Mouse (Mus musculus): ENCODE data around the gene Crispld2. TPM values are rescaled to one million over a fixed set of nuclear protein-coding genes. Genes with fewer than 3 reads are reported as not detected.

Crispld2 gene
- 10 to 100 TPM; 15.5 to 19.5 TPM for total RNA-seq (2021)
- polyA plus RNA-seq (2012; rRNA removed), result 17.6 and 20.4 TPM in 2 replicates
- long read RNA-seq, full-length matches to known transcripts, result 8 of 10 reads
- long read RNA-seq, partial matches to known transcripts, result 2 of 10 reads
- long read RNA-seq, other reads (novel, unspliced or antisense), result 0 of 10 reads

DNA sequence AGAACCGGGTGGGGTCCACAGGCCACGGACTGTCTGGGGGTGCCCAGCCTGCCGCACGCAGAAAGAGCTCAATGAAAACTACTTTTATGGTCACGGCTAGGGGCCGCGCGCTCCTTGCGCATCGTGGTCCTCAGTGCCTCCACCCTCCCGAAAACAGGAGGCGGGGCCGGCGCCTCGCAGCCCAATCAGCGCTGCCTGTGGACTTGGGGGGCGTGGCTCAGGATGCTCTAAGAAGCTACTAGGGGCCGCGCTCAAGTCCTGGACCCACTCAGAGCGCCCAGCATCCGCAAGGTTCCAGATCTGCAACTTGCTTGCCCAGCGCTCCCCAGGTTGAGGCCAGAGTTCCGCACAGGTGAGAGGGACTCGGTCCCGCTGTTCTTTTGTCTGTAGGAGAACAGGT is at the start of gene Crispld2:
TSS of gene Crispld2 (plus strand) at position 190 of the 400 bp plus-strand sequence.
- peak; percentile 64 for DNase-seq

DNA sequence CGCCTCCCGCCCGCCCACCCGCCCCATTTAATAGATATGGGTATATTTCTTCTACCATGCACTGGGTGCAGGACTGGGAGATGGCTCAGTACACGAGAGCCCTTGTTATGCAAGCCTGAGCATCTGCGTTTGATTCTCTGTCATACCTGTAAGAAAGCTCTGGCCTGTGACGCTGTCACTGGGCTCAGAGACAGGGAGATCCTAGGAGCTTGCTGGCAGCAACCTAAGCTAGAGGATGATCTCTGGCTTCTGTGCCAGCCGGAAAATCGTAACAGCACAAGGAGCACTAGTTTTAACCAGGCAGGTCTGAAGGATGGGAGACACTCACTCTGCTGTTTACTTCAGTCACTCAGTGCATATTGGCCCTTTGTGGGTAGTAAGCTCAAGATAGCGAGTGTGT is 48.6 kb upstream of the Crispld2 start:
- DNase-seq, result no peak

DNA sequence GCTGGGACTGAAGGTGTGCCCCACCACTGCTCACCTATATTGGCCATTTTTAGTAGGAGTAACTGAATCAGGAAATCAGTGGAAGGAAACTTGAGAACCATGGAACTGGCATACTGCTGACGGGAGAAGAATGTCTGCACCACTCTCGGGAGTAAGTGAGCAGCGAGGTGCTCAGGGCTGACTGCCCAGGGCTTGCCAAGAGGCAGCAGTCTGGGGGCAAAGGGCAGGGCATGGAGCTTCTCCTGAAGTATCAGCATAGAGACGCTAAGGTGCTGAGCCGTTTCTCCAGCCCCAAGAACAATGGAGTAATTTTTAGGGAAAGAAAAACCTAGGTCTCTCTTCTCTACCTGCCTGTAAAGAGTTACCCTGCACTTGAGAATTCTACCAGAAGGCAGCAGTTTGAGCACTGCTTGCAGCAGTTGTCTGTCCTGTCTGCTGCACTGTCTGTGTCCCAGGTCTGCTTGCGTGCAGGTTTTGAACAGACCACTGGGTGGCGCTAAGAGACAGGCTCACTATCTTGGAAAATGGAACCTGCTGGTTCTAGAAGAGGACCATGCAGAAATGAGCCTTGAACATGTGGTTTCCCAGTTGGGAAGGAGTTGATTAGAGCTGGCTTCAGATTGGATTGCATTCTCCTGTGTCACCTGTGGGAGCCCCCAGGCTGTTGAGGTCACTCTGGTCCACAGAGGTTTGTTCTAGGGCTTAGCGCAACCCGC is 48.0 kb upstream of the Crispld2 start:
- DNase-seq, result peak; percentile 70

DNA sequence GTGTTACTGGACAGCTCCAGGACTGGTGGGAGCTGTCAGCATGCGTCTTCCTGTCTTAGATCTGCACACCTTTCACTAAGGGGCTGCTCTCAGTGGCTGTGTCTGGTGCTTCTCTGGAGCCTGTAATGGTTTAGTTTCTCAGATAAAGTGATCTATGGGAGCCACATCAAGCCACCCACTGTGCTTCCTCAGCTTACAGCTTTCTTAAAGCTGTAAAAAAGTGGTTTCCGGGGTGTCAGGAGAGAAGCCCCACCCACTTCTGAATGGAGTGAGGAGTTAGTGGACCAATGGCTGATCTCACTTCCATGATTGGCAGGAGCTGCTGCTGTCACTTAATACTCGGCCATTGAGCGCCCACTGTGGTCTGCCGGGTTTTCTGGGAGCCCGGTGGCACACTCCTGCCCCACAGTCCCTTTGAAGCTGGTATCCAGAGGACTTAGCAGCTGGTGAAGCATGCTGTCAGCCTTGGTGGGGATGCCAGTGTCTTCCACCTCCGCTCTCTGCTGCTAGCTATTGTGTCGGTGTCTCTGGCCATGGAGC is 45.8 kb upstream of the Crispld2 start:
- DNase-seq, result no peak

DNA sequence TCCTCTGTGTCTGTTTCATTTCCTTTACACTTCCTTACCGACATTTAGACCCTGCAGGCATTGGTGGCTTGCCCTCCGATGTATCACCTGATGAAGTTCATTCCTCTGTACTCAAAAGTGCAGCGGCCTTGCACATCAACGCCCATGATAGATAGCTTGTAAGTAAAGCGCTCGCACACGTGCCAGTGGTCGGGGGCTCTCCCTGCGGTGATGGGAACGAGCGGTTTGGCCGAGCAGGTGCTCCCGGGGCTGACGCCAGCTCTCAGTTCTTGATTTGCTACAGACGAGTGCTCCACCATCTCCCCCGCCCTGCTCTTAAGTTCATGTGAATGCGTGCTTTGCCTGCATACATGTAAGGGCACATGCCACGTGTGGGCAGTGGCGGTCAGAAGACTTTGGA is 44.6 kb upstream of the Crispld2 start:
- DNase-seq, result no peak

DNA sequence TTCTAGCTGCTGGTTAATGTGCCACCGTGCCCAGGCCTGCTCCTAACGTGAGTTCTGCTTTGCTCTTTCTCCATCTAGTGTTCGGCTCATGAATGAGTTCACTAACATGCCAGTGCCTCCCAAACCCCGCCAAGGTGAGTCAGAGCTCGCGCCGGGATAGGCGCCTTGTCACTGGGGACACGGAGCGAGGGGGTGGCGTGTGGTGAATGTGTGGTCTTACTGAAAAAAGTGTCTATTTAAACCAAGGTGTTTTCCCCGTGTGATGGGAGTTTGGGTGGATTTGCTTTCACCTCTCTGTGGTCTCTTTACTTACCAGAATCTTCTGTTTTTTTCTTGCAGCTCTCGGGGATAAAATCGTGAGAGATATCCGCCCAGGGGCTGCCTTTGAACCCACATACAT is 43.9 kb upstream of the Crispld2 start:
- DNase-seq, result peak; percentile 76

DNA sequence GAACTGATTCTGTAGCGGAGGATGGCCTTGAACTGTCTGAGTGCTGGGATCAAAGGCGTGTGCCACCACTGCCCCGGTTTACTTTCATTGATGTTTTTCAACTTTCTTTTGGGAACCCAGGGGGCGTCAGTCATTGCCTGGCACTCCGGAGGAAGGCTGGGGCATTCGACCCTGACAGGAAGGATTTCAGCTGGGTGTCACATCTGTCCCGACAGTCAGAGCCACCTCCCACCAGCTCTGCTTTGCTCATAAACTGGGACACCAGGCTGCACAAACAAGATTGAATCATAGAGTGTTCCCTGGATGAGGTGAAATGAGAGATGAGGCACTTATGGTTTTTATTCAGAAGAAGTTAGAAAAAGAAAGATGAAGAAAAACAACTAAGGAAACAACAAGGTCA is 40.0 kb upstream of the Crispld2 start:
- DNase-seq, result peak; percentile 40

DNA sequence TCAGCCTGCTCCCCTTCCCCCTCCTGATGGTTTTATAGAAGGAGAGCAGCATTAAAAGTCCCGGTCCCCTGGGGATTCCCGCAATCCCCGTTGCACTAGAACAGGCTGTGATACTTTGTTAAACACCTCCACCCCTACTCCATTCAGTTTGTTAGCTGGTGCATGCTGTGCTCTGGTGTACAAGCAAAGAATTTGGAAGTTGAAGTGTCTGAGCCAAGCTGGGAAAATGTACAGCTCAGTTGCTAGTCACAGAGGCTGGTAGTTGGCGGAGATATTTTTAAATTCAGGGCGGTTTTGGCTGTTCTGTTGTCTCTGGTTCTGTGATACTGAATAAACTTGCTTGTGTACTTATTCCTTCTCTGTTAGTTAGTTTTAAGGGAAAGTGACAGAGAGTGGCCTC is 39.5 kb upstream of the Crispld2 start:
- no peak for DNase-seq

DNA sequence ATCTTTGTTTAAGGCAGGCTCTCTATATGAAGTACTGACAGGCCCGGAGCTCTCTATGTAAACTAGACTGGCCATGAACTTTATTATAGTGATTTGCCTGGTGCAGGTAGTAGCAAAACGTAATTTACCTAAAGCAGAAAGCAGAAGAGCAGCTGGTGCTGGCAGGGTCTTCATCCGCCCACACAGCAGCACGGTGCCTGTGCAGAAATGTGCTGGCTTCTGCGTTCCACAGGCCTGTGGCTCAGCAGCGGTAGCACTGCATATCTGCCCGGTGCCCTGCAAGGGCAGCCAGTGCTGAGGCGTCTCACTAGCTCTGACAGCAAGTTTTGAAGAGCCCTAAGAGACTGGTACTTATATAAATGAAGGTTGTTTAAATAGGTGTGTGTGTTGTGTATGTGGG is 36.9 kb upstream of the Crispld2 start:
- no peak for DNase-seq

DNA sequence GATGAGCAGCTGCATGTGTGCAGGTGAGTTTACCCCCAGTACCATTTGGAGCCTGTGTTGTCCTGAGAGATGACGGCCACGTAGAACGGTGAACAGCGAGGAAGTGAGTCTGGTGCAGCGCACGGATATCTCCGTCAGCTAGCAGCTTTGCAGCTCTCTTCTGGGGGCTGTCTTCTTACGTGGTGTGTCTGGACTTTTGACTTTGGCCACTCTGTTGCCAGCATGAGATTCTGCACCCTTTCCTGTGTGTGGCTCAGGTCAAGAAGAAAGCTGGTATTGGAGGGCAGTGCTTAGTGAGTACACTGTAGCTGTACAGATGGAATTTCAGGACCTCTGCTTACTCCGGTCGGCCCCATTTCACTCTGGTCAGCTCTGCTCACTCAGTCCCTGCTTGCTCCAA is 34.2 kb upstream of the Crispld2 start:
- no peak for DNase-seq

DNA sequence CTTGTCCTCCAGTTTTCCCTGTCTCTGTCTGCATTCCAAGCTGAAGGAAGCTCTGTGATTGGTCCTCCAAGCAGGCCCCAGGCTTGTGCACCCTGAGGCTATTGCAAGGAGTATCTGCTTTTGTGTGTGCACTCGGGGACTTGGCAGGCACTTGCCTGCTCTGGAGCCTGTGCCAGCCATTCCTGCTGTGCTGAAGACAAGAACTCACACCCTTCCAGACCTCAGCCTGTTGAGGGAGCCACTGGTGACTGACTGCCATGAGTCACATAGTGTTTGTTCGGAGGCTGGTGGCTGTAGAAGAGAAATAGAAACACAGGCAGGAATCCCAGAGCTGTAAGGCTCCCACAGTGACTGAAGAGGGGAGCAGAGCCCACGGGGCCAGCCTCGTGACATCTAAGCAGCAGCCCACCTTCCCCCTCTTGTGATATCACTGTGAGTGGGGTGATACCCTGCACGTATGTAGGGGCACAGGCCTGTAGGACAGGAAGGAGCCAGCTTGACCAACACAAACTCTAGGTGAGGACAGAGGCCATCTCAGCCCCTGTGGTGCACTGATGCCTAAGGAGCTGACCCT is 31.6 kb upstream of the Crispld2 start:
- DNase-seq, result peak; percentile 54

DNA sequence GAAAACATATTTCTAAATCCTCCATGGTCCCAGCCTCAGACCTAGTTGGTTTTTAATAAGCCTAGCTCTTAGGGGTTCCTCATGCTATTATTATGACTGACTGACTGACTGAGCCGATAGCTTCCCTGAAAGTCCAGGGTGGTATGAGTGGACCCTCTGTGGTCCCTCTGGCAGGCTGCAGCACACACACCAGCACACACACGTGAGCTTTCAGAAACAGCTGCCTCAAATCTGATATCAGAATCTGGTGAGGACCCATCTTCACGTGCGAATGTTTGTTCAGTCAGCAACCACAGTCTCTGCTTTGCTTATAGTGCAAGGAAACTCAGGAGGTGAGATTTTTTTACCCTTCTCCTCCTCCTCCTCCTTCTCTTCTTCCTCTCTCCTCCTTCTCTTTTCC is 27.4 kb upstream of the Crispld2 start:
- no peak for DNase-seq

DNA sequence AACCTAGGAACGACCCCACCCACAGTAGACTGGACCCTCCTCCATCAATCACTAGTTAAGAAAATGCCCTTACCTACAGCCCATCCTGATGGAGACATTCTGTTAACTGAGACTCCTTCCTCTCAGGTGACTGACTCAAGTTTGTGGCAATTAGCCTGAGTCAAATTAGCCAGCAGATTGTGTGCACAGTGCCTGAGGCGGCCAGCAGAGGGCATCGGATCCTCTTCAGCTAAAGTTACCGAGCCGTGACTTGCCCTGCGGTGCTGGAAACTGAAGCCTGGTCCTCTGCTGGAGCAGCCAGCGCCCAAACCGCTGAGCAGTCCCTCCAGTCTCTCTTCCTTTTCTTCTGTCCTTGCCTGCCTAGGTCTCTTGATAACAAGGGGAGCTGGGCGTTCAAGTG is 24.8 kb upstream of the Crispld2 start:
- no peak for DNase-seq

DNA sequence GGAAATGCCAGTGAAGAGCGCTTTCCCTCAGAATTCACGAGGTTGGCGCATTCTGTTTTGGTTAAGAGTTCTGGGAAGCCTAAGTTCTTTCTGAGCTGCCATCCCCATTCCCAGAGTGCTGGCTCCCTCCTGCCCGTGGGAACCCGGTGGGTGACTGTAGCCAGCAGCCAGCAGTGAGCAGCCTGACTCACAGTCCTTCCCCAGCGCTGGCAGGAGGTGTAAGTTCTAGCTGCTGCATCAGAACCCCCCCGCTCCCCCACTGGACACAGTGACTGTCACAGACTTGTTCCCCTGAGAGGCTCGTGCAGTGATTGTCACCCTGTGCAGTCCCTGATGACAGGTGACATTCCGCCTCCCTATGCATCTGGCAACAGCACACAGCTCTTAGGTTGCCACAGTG is 22.1 kb upstream of the Crispld2 start:
- no peak for DNase-seq

DNA sequence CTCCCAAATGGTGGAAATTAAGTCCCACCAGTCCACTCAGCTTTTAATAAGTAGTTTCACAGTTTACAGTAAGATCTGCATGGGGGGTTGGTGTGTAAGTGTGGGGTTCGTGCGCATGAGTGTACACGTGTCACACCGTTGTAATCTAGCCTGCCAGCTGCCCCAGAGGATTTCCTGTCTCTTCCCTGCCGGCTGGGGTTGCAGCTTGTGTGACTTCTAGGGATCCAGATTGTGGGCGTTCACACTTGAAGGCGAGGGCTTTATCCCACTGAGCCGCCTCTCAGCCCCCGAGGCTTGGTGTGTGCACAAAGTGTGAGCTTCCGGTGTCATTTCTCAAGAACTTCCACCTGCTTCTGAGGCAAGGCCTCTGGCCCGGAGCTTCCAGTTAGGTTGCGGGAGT is 19.7 kb upstream of the Crispld2 start:
- DNase-seq, result no peak

DNA sequence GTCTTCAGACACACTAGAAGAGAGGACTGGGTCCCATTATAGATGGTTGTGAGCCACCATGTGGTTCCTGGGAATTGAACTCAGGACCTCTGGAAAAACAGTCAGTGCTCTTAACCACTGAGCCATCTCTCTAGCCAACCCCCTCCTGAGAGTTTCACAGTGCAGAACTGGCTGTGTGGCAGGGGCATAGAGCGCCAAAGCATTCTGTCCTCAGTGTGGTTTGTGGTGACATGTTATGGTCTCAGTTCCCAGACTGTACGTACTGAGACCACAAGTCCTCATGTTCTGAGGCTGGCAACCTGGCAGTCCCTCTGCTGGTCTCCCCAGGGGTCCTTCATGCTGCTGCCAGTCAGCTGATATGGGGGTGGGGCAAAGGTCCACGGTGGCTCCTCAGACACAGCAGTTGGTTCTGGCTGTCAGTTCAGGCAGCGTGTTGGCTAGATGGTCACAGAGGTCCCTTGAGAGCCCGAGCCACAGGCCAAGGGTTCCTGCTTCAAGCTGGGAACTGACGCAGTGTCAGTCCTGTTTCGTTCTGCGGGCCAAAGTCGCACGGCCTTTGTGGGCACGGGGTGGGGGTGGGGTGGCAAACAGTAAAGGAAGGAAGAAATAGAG is 13.4 kb upstream of the Crispld2 start:
- no peak for DNase-seq

DNA sequence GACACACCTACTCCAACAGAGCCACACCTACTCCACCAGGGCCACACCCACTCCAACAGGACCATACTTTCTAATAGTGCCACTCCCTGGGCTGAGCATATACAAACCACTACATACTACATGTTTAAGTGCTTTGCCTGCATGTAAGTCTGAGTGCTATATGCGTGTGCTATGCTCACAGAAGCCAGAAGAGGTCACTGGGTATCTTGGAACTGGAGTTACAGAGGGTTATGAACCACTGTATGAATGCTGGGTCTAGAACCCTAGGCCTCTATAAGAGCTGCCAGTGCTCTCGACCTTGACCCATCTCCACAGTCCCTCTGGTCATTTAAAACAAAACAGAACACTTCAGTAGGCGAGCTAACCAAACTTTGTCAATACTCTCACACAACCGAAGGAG is 11.0 kb upstream of the Crispld2 start:
- no peak for DNase-seq

DNA sequence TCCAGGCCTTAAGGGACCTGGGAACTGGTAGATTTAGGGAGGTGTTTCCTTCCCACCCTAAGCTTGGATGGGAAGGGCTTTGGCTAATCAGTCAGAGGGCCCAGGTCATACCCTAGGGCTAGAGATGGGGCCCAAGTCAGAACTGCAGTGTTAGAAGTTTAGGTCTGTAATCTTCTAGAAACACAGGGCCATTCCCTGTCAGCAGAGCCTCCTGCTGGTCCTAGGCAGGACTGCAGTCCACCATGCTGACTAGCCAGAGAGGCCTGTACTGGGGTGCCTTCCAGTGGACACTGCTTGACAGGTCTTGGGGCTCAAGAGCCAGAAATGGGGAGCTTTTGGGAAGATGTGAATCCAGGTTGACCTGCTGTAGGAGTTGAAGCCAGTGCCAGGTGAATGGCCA is 8.2 kb upstream of the Crispld2 start:
- no peak for DNase-seq

DNA sequence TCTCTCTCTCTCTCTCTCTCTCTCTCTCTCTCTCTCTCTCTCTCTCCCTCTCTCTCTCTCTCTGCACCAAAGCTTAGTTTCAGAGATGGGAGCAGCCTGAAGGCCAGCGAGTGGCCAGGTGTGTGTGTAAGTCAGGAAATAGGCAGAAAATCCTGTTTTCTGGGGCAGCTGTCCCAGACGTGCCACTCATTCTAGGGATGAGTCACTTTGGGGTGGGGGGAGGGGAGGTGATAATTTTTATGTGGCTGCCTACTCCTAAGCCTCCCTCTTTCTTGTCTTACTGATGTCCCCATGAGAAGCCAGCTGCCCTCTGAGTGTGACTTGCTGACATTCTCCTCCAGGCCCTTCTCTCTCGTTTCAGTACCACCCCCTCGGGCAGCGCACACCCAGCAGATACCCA is 6.1 kb upstream of the Crispld2 start:
- DNase-seq, result no peak

DNA sequence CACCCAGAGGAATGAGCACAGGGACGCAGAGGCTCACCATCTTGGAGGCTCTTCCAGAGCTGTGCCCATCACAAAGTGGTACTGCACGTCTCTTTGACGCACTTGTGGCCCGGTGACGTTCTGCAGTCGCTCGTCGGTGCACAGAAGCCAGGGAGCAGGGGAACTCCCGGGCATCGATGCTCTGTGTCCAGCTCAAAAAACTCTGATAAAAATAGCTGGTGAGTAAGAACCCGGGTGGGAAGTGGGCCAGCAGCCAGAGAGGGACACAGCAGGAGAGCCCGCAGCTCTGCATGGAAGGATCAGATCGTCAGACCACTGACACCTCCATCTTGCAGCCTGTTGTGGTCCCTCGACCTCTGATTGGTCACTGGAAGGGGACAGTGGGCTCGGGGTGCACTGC is 4.2 kb upstream of the Crispld2 start:
- peak; percentile 77 for DNase-seq

DNA sequence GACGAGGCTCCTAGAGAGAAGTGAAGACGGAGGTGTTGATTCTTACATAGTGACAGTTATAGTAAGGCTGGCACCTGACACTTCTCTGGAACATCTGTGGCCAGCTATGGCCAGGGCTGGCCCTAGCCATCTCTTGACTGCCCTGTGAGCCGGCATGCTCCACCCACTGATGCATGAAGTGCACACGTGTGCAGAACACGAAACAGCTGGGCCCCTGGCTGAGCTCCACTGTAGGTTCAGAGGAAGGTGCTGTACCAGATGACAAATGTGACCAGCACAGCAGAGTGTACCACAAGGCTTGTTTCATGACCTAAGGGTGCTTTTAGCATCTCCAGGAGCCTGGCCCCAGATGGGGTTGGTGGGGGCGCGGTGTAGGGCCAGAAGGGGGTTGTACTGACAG is 1.9 kb downstream of the Crispld2 start:
- DNase-seq, result no peak

DNA sequence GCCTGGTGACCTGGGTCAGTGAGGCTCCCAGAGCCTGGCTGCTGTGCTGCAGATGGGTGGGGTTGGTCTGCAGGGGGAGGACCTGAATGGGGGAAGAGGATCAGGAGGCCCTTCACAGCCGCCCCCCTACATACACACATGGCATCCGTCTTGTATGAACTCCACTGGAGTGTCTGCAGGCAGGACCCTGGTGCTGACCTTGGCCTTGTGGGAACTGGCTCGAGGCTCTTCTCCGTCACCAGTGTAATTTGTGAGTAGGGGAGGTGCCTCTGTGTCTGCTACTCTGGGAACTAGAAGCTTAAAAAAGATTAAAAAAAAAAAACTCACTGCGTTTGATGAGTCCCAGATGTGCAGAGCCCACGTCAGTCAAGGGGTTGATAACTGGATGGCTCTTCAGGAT is 2.3 kb downstream of the Crispld2 start:
- peak; percentile 73 for DNase-seq

DNA sequence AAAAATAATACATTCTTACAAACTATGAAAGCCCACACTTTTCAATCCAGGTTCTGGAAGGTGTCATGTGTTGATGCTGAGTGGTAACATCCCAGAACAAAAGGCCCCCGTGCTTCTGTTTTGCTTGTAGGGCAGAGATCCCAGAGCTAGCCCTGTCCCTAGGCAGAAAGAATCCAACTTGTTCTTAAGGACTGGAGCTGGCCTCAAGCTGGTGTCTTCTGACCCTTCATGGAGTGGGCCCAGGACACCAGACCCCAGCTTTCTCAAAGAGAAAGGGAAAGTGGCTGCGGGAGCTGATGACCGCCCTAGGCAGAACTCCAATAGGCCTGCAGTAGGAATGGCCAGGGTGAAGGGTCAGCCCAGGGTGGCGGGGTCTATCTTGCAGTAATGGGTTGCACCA is 5.0 kb downstream of the Crispld2 start:
- DNase-seq, result no peak

All from adrenal gland, adult 2 months (tissue).